Mouse (Mus musculus) forebrain, embryonic 10.5 days (tissue): Measurements from ENCODE around the gene Zfp445. TPM values are rescaled to one million over a fixed set of nuclear protein-coding genes. Genes with fewer than 3 reads are reported as not detected.
A peak's percentile ranks its signal among the peaks of the same experiment; 100 is the strongest.
"Not testable (repeated sequence)": the region's sequence is repeated elsewhere in the genome, so short reads cannot be mapped to it uniquely, and the experiment has no call there.

Experiments
- DNase-seq: peaks from one replicate; pipeline ENCODE4 v3.0.0-alpha.2; 2017; ENCODE audit warnings: low spot score; ENCODE audit errors: extremely low spot score
- H3K27ac ChIP-seq: fragments of 300-500 bp; sonication (generic); 2 replicates; pipeline ENCODE4 v1.5.1; 2016; ENCODE audit warnings: mild to moderate bottlenecking
- H3K27me3 ChIP-seq: fragments of 300-500 bp; sonication (generic); 2 replicates; pipeline ENCODE4 v1.6.1; 2016; ENCODE audit warnings: mild to moderate bottlenecking; ENCODE audit not compliant: poor library complexity, severe bottlenecking
- H3K36me3 ChIP-seq: fragments of 300-500 bp; sonication (generic); replicated peaks from 2 replicates; pipeline ENCODE4 v1.6.1; 2016; ENCODE audit warnings: mild to moderate bottlenecking, moderate library complexity
- H3K4me1 ChIP-seq: fragments of 300-500 bp; sonication (generic); 2 replicates; pipeline ENCODE4 v1.6.1; 2016
- H3K4me3 ChIP-seq: fragments of 300-500 bp; sonication (generic); 2 replicates; pipeline ENCODE4 v1.5.1; 2016; ENCODE audit warnings: mild to moderate bottlenecking, moderate library complexity
- H3K9me3 ChIP-seq: fragments of 300-500 bp; sonication (generic); 2 replicates; pipeline ENCODE4 v1.6.1; 2016; ENCODE audit warnings: mild to moderate bottlenecking, moderate library complexity
- WGBS: fragments of 180-500 bp; shearing (Covaris S2); methylation state at CpG from one replicate; pipeline ENCODE4 v1.1.7; 2016; 5-methylcytosine and 5-hydroxymethylcytosine counted together
- polyA plus RNA-seq: library from polyadenylated mRNA; unstranded; fragments of >200 nt; fragmentation: Nextera tagmentation; extraction: Ambion mirVana; gene quantifications from 2 replicates; pipeline ENCODE4 v1.2.1, GENCODE M21; 2016

Gene Zfp445
- polyA plus RNA-seq, 1 experiment from 2014 or later, result 82.3 TPM

DNA sequence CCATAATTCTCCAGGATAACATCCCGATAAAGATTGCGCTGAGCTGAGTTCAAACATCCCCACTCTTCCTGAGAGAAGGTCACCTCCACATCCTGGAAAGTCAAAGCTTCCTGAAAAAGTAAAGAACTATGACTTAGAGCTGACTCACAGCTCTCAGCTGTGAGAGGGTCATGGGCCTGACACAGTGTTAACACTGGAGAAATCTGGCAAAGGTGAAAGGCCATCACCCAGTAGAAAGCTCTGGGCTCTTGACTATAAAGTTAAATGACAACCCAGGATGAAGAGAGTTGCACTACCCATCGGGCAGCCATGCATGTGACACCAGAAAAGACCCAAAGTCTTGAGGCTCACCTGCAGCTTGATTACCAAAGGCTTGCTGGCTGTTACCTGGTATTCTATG is 9.1 kb downstream of the Zfp445 start:
- Histone ChIP-seq H3K4me3 (no peak overlapping the region), H3K9me3 (peaks cover 43% of the 10 kb centered on the region), H3K4me1 (no peaks in the 10 kb centered on the region), H3K36me3 (peaks cover 98% of the 10 kb centered on the region), H3K27ac (no peak overlapping the region), H3K27me3 (no peaks in the 10 kb centered on the region)
- WGBS, result 95% methylated on average over 3 of the region's 3 CpGs
- DNase-seq, result no peak

DNA sequence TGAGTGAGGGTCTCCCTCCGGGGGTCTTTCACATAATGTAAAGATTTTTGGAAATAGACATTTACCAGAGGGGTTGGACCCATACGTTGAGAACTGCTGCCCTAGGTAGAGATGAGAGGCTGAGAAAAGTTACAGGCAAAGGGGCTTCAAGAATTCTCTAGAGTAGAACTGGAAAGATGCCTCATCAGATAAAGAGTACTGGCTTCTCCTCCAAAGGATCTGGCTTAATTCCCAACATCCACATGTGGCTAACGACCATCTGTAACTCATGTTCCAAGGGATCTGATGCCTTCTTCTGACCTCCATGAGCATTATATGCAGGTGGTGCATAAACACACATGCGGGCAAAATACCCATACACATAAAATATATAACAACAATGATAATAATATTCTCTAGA is 10.2 kb downstream of the Zfp445 start:
- WGBS, result over 99% methylated on average over 4 of the region's 4 CpGs
- no peak for DNase-seq
- Histone ChIP-seq H3K27me3 (no peaks in the 10 kb centered on the region), H3K4me3 (no peak overlapping the region), H3K27ac (no peak overlapping the region), H3K4me1 (no peaks in the 10 kb centered on the region), H3K36me3 (peaks cover 98% of the 10 kb centered on the region), H3K9me3 (peaks cover 32% of the 10 kb centered on the region)

DNA sequence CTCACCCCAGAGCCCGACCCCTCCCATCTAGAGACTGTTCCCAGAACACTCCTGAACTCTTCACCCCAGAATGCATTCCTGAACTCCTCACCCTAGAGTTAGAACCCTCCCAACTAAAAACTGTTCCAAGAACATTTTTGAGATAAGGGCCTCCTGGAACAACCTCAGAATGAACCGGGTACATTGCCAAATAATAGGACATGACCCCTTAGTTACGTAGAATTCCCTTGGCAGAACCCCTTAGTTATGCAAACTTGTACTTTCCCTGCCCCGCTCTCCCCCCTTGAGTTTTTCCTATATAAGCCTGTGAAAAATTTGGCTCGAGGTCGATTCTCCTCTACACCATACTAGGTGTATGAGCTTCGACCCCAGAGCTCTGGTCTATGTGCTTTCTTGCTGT is 10.7 kb downstream of the Zfp445 start:
- peaks cover 98% of the 10 kb centered on the region for H3K36me3 ChIP-seq
- not testable (repeated sequence) for H3K27ac ChIP-seq, H3K27me3 ChIP-seq, H3K4me3 ChIP-seq, DNase-seq, H3K4me1 ChIP-seq
- H3K9me3 ChIP-seq, result peaks cover 27% of the 10 kb centered on the region
- 99% methylated on average over 3 of the region's 7 CpGs for WGBS

DNA sequence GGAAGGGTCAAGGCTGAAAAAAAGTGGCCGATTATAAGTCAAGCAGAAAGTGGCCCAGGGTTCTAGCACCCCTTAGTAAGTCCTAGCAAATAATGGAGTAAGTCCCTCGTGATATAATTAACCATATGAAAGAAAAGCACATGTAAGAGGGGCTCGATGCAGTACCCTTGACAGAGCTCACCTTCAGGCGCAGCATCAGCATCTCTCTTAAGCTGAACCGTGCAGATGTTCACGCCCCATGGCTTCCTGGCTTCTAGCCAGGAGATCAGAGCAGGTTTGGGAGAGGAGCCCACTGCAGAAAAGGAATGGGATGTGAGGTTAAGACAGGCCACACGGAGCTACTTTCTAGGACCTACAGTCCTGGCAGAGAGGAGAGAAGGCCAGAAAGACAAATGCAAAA is 11.3 kb downstream of the Zfp445 start:
- H3K9me3 ChIP-seq, result peaks cover 24% of the 10 kb centered on the region
- H3K27ac ChIP-seq, result no peak overlapping the region
- no peak overlapping the region for H3K4me3 ChIP-seq
- H3K4me1 ChIP-seq, result no peaks in the 10 kb centered on the region
- DNase-seq, result no peak
- H3K27me3 ChIP-seq, result no peaks in the 10 kb centered on the region
- WGBS, result 96% methylated on average over 7 of the region's 7 CpGs
- peaks cover 98% of the 10 kb centered on the region for H3K36me3 ChIP-seq

DNA sequence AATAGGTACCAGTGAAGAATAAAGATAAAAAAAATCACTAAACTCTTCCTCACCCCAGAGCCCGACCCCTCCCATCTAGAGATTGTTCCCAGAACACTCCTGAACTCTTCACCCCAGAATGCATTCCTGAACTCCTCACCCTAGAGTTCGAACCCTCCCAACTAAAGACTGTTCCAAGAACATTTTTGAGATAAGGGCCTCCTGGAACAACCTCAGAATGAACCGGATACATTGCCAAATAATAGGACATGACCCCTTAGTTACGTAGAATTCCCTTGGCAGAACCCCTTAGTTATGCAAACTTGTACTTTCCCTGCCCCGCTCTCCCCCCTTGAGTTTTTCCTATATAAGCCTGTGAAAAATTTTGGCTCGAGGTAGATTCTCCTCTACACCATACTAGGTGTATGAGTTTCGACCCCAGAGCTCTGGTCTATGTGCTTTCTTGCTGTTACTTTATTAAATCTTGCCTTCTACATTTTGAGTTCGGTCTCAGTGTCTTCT is 17.9 kb downstream of the Zfp445 start:
- not testable (repeated sequence) for H3K4me3 ChIP-seq, H3K27me3 ChIP-seq, H3K27ac ChIP-seq, DNase-seq, H3K4me1 ChIP-seq, H3K9me3 ChIP-seq
- WGBS, result 95% methylated on average over 7 of the region's 8 CpGs
- peaks cover 47% of the 10 kb centered on the region for H3K36me3 ChIP-seq

DNA sequence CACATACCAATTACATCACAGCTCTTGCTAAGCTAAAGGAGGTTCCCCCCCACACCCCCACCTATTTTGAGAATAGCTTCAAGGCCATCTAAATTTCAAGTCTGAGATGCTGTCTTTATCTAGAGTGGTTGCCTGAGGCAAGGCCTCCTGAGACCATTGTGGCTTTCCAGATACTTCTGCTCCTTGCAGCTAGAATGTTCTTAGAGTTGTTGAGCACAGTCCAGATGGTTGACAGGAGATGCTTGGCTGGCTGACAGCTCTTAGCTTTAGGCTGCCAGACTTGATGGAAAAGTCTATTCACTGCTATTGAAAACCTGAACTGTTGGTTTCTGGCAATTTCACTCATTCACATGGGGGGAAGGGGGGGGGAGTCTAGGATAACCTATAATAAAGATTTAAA is 19.6 kb downstream of the Zfp445 start:
- Histone ChIP-seq H3K4me3 (no peak overlapping the region), H3K9me3 (peaks cover 2% of the 10 kb centered on the region; the same call in 1 of the 2 replicates), H3K4me1 (no peaks in the 10 kb centered on the region), H3K27ac (no peak overlapping the region), H3K36me3 (peaks cover 30% of the 10 kb centered on the region), H3K27me3 (no peaks in the 10 kb centered on the region)
- DNase-seq, result no peak

DNA sequence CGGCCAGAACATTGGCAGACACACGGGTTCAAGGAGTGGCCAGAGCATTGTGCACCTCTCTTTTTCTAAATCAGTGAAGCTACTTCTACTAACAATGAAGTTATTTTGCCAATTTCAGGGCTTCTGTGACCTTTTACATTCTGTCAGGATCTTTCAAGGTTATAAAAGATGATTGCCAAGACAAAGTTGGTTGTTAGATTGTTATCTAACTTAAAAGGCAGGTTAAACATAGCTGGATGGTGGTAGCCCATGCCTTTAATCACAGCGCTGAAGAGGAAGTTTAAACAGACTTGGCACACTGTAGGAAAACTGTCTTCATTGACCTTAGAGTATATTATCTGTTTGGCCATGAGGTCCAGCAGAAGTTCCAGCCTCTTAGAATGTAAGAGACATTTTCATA is 20.2 kb downstream of the Zfp445 start:
- H3K9me3 ChIP-seq, result peaks cover 2% of the 10 kb centered on the region; the same call in 1 of the 2 replicates
- 83% methylated on average over 3 of the region's 3 CpGs for WGBS
- peaks cover 25% of the 10 kb centered on the region for H3K36me3 ChIP-seq
- H3K4me3 ChIP-seq, result no peak overlapping the region
- no peaks in the 10 kb centered on the region for H3K4me1 ChIP-seq
- no peak for DNase-seq
- H3K27me3 ChIP-seq, result no peaks in the 10 kb centered on the region
- no peak overlapping the region for H3K27ac ChIP-seq

DNA sequence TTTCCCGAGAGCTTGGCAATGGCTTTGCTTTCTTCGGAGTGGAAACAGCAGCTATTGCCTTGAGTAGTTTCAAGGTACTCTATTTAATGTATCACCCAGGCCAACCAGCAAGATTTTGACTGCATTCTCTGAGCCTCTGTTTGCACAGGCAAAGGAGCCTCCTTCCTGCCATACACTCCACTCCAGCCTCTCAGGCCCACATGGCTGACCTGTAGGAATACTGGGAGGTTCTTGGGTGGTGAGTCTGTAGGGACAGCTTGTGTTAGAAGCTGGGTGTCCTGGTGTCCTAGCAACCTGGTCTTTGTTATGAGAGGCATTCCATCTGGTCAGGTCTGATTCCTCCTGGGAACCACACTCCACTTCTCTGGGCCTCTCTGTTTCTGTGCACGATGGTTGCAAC is 22.0 kb downstream of the Zfp445 start, which contains the start of gene Gm35549:
Gene Gm35549 (minus strand): TSS at position 276 of the 400 bp plus-strand sequence.
- WGBS, result 90% methylated on average over 3 of the region's 3 CpGs
- no peak within 1 kb of the TSS for H3K27ac ChIP-seq
- no peak for DNase-seq
- H3K4me1 ChIP-seq, result no peaks in the 10 kb centered on the region
- H3K27me3 ChIP-seq, result no peaks in the 10 kb centered on the region
- H3K9me3 ChIP-seq, result no peaks in the 10 kb centered on the region; the same call in 1 of the 2 replicates
- H3K36me3 ChIP-seq, result peaks cover 6% of the 10 kb centered on the region
- no peak within 1 kb of the TSS for H3K4me3 ChIP-seq

DNA sequence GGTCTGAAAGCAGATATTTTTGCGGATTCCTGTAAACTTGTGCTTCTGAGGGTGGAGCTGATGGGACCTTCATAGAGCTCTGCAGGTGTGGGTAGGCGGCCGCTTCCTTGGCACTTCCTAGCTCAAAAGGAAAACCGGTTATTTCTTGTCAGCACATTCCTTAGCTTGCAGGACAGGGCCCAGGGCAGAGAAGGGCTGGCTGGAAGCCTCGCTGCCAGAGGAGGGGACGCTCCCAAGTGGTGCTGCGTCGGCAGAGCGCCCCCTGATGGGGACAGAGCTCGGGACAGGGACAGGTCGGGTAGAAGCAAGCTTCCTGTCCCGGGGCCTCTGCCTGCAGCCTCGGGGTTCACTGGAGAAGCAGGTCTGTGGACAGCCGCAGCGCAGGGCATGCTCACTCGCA is 28.1 kb downstream of the Zfp445 start:
- no peaks in the 10 kb centered on the region for H3K36me3 ChIP-seq
- no peak overlapping the region for H3K27ac ChIP-seq
- DNase-seq, result peak; percentile 18

DNA sequence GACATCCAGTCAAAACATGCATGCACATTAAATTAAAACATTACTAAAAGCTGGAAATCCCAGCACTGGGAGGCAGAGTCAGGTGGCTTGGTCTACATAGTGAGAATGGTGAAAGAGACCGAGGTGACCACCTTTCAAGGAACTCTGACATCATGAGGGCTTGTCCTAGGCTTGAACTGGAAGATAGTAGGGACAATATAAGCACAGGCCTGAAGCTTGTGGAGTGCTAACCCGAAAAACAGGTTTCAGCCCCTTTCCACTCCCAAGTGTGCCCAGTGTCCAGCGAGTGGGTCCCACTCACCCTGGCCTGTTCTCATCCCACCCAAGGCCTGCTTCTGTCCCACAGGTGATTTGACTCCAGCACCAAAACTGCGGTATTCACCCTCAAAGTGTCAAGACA is 28.6 kb downstream of the Zfp445 start:
- Histone ChIP-seq H3K4me1 (peaks cover 16% of the 10 kb centered on the region), H3K27me3 (no peaks in the 10 kb centered on the region), H3K9me3 (no peaks in the 10 kb centered on the region), H3K4me3 (no peak overlapping the region), H3K27ac (no peak overlapping the region), H3K36me3 (no peaks in the 10 kb centered on the region)
- no peak for DNase-seq
- 87% methylated on average over 4 of the region's 4 CpGs for WGBS

More for the DNA sequence above, 28.1 kb downstream of the Zfp445 start:
- Histone ChIP-seq H3K4me3 (no peak overlapping the region), H3K9me3 (no peaks in the 10 kb centered on the region), H3K27me3 (no peaks in the 10 kb centered on the region), H3K4me1 (peaks cover 16% of the 10 kb centered on the region)
- WGBS, result 26% methylated on average over 16 of the region's 16 CpGs

DNA sequence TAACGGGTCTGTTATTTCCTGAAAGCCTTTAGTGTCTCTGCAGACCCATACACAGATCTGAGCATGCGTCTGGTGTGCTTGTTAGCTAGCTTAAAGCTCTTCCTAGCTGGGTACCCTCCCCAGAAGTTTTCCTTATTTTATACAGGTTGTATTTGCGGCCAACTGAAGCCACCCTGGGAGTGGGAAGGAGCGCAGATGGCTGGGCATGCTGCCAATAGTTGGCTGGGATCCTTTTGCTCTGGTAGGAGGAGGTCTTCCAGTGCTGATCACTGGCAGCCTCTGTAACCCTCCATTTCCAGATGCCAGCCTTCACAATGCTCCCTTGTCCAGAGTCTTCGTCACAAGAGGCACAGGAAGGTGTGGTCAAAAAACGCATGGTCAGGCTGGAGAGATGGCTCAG is 29.0 kb downstream of the Zfp445 start:
- no peak for DNase-seq
- Histone ChIP-seq H3K36me3 (no peaks in the 10 kb centered on the region), H3K27me3 (no peaks in the 10 kb centered on the region), H3K9me3 (no peaks in the 10 kb centered on the region), H3K4me3 (no peak overlapping the region), H3K4me1 (peaks cover 16% of the 10 kb centered on the region), H3K27ac (no peak overlapping the region)
- WGBS, result 82% methylated on average over 6 of the region's 6 CpGs

DNA sequence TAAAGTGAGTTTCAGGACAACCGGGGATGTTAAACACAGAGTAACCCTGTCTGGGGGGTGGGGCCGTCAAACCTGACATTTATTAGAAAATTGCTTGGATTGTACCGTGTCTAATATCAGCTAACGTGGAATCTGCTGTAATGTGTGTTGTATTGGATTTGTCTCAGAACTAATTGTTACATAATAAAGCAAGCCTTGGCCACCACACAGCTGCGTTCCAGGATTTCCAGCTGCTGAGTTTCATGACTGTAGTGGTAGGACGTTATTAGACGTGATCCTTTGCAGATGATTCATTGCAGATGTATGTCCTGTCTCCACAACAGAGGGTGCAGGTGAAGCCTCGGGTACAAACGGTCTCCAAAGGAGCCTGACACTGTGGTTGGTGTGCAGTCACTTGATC is 29.7 kb downstream of the Zfp445 start:
- H3K4me3 ChIP-seq, result no peak overlapping the region
- H3K27ac ChIP-seq, result no peak overlapping the region
- 83% methylated on average over 9 of the region's 9 CpGs for WGBS
- H3K9me3 ChIP-seq, result no peaks in the 10 kb centered on the region
- H3K4me1 ChIP-seq, result peaks cover 16% of the 10 kb centered on the region
- no peaks in the 10 kb centered on the region for H3K36me3 ChIP-seq
- H3K27me3 ChIP-seq, result no peaks in the 10 kb centered on the region
- no peak for DNase-seq

DNA sequence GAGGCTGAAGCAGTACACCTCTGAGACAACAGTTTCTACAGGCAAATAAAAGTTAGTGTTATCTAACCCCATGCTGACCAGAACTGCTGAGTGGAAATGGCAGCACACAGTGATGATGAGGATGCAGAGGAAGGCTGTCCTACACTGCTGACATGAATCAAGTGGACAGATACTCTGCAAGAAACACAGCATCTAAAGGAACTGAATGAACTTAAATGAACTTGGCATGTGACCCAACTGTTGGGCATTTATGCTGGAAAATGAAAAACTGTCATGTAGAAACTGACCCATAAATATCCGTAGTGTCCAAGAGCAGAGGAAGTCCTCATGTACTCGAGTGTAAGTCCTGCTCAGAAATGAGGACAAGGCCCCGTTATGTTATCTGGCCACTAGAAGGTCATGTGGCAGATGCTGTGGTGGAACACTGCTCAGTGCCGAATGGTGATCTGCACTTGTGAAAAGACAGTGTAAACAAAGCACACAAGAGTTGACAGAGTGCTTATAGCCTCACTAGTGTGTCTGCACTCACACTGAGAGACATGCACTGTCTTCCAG is 35.9 kb downstream of the Zfp445 start:
- Histone ChIP-seq H3K36me3 (peaks cover 29% of the 10 kb centered on the region), H3K9me3 (no peaks in the 10 kb centered on the region), H3K4me1 (no peaks in the 10 kb centered on the region), H3K27me3 (no peaks in the 10 kb centered on the region), H3K4me3 (no peak overlapping the region), H3K27ac (no peak overlapping the region)
- 89% methylated on average over 4 of the region's 4 CpGs for WGBS
- DNase-seq, result no peak

DNA sequence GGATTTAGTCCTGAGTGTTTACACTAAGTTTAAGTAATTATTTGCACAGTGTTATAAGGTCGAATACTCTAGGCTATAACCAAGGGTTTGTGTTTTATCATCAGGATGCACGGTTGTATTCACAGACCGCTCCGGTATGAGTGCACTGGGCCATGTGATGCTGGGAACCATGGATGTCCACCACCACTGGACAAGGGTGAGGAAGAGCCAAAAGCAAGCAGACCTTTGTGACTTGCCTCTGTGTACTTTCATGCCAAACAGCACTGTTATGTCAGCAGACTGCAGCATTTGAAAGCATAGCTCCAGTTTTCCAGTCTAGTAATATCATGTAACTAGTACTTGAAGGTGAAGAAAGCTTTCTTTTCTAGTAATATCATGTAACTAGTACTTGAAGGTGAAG is 39.1 kb downstream of the Zfp445 start:
- peaks cover 38% of the 10 kb centered on the region for H3K36me3 ChIP-seq
- H3K9me3 ChIP-seq, result no peaks in the 10 kb centered on the region
- H3K4me3 ChIP-seq, result no peak overlapping the region
- DNase-seq, result no peak
- 95% methylated on average over 4 of the region's 4 CpGs for WGBS
- H3K4me1 ChIP-seq, result no peaks in the 10 kb centered on the region
- H3K27me3 ChIP-seq, result no peaks in the 10 kb centered on the region
- no peak overlapping the region for H3K27ac ChIP-seq
